Mouse (Mus musculus): Measurements from ENCODE around the gene Slc9a3r1.

DNA sequence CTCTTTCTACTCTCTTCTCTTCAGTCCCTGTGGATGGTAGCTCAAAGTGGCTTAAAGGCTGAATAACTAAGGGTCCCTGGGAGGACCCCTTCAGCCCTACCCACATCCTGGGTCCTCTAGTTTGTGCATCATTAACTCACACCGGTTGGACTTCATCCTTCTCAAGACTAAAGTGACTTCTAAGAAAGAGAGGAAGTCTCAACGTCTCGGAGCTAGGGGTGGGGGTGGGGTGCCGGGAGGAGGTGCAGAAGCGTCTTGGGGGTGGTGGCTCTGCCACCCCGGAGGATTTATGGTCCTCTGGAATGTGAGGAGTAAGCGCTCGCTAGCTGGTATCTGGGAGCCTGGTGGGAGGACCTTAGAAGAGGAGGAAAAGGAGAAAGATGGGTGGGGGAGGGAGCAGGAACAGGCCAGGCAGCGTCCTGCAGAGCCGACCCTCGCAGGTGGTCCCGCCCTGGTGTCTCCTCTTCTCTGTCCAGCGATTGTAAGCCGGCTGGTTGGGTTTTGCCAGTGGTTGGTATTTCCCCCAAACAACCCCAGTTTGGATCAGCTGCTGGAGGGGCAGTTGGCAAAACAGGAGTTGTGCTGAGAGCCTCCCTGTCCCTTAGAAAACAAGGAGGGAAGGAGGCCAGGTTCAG lies 1.3 kb downstream of the Slc9a3r1 start:
- TF ChIP-seq CTCF (IDR thresholded peaks at IDR 0.05; ENCODE audit: low read depth) (no peak), EP300 (IDR thresholded peaks at IDR 0.05; ENCODE audit: low read depth) (no peak)

Measured in liver, postnatal 0 days (tissue).